Comparison of ENCODE assay signal across 10 mouse cellular contexts in genomic region chr2:165121206-165121840, GRCm38 (mm10). TPM values are rescaled to one million over a fixed set of nuclear protein-coding genes. Genes with fewer than 3 reads are reported as not detected.
DNase-seq lines count a peak whose midpoint lies in the region; ATAC-seq lines count a peak whose summit lies in the region.
"Had no signal": no experiment of that assay in that cellular context is flagged by ENCODE, and none has a peak within 500 bp of the region (broad histone marks: within the 10 kb centered on the region; RNA-seq: fewer than 3 reads in every experiment).

No protein-coding gene starts in this region.

- H3K27me3 ChIP-seq in forebrain, embryonic 11.5 days (ENCODE audit: control insufficient read depth, insufficient read depth, low read length), result no peaks in the 10 kb centered on the region
- H3K27me3 ChIP-seq in forebrain, embryonic 10.5 days (ENCODE audit: poor library complexity, severe bottlenecking), result peaks cover 63% of the 10 kb centered on the region
- H3K27me3 ChIP-seq in kidney, embryonic 15.5 days, result peaks cover 58% of the 10 kb centered on the region

- H3K4me3 ChIP-seq in forebrain, embryonic 11.5 days (ENCODE audit: low read depth, low read length), result no peak overlapping the region
- no peak overlapping the region for H3K4me3 ChIP-seq in forebrain, embryonic 10.5 days
- no peak overlapping the region for H3K4me3 ChIP-seq in kidney, embryonic 15.5 days (replicated peaks)

- H3K9me3 ChIP-seq in forebrain, embryonic 11.5 days (ENCODE audit: control insufficient read depth, low read length), result no peaks in the 10 kb centered on the region
- H3K9me3 ChIP-seq in forebrain, embryonic 10.5 days, result no peaks in the 10 kb centered on the region
- H3K9me3 ChIP-seq in kidney, embryonic 15.5 days (replicated peaks), result no peaks in the 10 kb centered on the region

- no peak overlapping the region for H3K9ac ChIP-seq in forebrain, embryonic 11.5 days (ENCODE audit: low read length)
- H3K9ac ChIP-seq in kidney, embryonic 15.5 days, result no peak overlapping the region

- no peak overlapping the region for H3K4me2 ChIP-seq in forebrain, embryonic 11.5 days (ENCODE audit: low read depth, low read length, severe bottlenecking)
- no peak overlapping the region for H3K4me2 ChIP-seq in kidney, embryonic 15.5 days

- H3K36me3 ChIP-seq in forebrain, embryonic 11.5 days (ENCODE audit: control insufficient read depth, insufficient read depth, low read length), result no peaks in the 10 kb centered on the region
- H3K36me3 ChIP-seq in forebrain, embryonic 10.5 days (replicated peaks), result peaks cover 6% of the 10 kb centered on the region; the same call in 1 of the 2 replicates
- H3K36me3 ChIP-seq in kidney, embryonic 15.5 days, result no peaks in the 10 kb centered on the region

- peaks cover 7% of the 10 kb centered on the region for H3K4me1 ChIP-seq in forebrain, embryonic 11.5 days (replicated peaks; ENCODE audit: control insufficient read depth, insufficient read depth, low read length)
- H3K4me1 ChIP-seq in forebrain, embryonic 10.5 days, result peaks cover 48% of the 10 kb centered on the region
- H3K4me1 ChIP-seq in kidney, embryonic 15.5 days, result peaks cover 7% of the 10 kb centered on the region; the same call in 1 of the 2 replicates

- no peak for DNase-seq in forebrain, embryonic 11.5 days (ENCODE audit: low spot score)
- DNase-seq in forebrain, embryonic 10.5 days (ENCODE audit: extremely low spot score, low spot score), result no peak
- peak; percentile 40 to 46 for DNase-seq in right cerebral cortex, adult 2 months (ENCODE audit: low spot score in 2 of 2)
- no peak for DNase-seq in right cerebral cortex, postnatal 36 days (ENCODE audit: low spot score in 2 of 2)
- DNase-seq in heart, postnatal 14 days, result no peak
- DNase-seq in yolk sac, embryonic 10.5 days (ENCODE audit: low spot score), result no peak

- ATAC-seq in forebrain, embryonic 11.5 days (replicated peaks; ENCODE audit: low FRiP score), result peak; percentile 30; the same call in 1 of the 2 replicates
- peak; percentile 53; the same call in 1 of the 2 replicates for ATAC-seq in kidney, embryonic 15.5 days (replicated peaks; ENCODE audit: low FRiP score)
- ATAC-seq in megakaryocyte progenitor cell, adult 5-6 weeks (replicated peaks; ENCODE audit: poor library complexity), result no peak

- intact Hi-C loops in heart, postnatal 14 days (cut with DNase I), result no loop called here

- H3K27ac ChIP-seq in forebrain, embryonic 11.5 days (ENCODE audit: low read depth, low read length), result no peak overlapping the region
- H3K27ac ChIP-seq in forebrain, embryonic 10.5 days, result no peak overlapping the region
- H3K27ac ChIP-seq in kidney, embryonic 15.5 days, result no peak overlapping the region

- WGBS in forebrain, embryonic 11.5 days, result 29% methylated on average over 10 of the region's 10 CpGs
- WGBS in forebrain, embryonic 10.5 days, result 36% methylated on average over 10 of the region's 10 CpGs
- 32% methylated on average over 10 of the region's 10 CpGs for WGBS in kidney, embryonic 15.5 days

RNA-seq across cellular contexts. Expression of gene 1700025C18Rik, which starts 30.8 kb away (rescaled TPM):
- polyA plus RNA-seq in forebrain, embryonic 11.5 days (2014; fragmentation: Nextera tagmentation; extraction: Ambion mirVana), result not detected in 2 replicates
- polyA plus RNA-seq in forebrain, embryonic 10.5 days (2016; fragmentation: Nextera tagmentation; extraction: Ambion mirVana), result not detected in 2 replicates
- polyA plus RNA-seq in kidney, embryonic 15.5 days (2015; fragmentation: Nextera tagmentation; extraction: Ambion mirVana), result not detected in 2 replicates
- not detected in 2 replicates for total RNA-seq in megakaryocyte progenitor cell, adult 5-6 weeks (2015)
- total RNA-seq in megakaryocyte progenitor cell, adult 5-6 weeks (2017), result not detected in 2 replicates
- not detected for total RNA-seq in heart, postnatal 14 days (2021)
- total RNA-seq: gastrocnemius, postnatal 4 days; left cerebral cortex, adult 18-20 months had no signal

Comparison
In these comparisons a context has a peak if more than half of its experiments do, and no peak if none do; other contexts are left out.
1. DNase-seq: peak in right cerebral cortex, adult 2 months (2 of 2); none in forebrain, embryonic 11.5 days (single experiment), forebrain, embryonic 10.5 days (single experiment), right cerebral cortex, postnatal 36 days (0 of 2), heart, postnatal 14 days (0 of 2) and yolk sac, embryonic 10.5 days (single experiment).